Mouse (Mus musculus) v-Abl transformed pro-B cells (cell line): ENCODE results near the gene Cybc1.

Source experiments
- in situ Hi-C, 2 experiments: fragments of 400-800 bp; cut with MboI; formaldehyde crosslinking; loops; one replicate each; pipeline ENCODE4 v1.15.1; 2025; ENCODE audit not compliant: unreplicated experiment in 2 of 2

Cybc1 gene

GRCm38 (mm10) chr11:121220771-121221170 is 8.4 kb downstream of the Cybc1 start:
- in situ Hi-C loops: no loop called here

- in situ Hi-C loops: no loop called here
These were observed 9.3 kb downstream of the Cybc1 start for GRCm38 (mm10) chr11:121219776-121220175.

GRCm38 (mm10) chr11:121216831-121217230 is 12.3 kb downstream of the Cybc1 start:
- in situ Hi-C loops: no loop called here

- in situ Hi-C loops: loop anchor here in 1 of 2 experiments (10.0 kb wide), 1 partner anchor 190 kb away; no protein-coding TSS in a partner anchor
These were observed 24.7 kb downstream of the Cybc1 start, which contains the start of the genes Hexdc and Ogfod3 for GRCm38 (mm10) chr11:121204161-121205006. Gene Hexdc, plus strand, starts transcription at chr11:121204433. Gene Ogfod3, minus strand, starts transcription at chr11:121204711.

- in situ Hi-C loops: loop anchor here in 1 of 2 experiments (10.0 kb wide), 1 partner anchor 189 kb away; no protein-coding TSS in a partner anchor
These were observed 25.3 kb downstream of the Cybc1 start for GRCm38 (mm10) chr11:121203859-121204160.

GRCm38 (mm10) chr11:121201436-121202198 is 27.5 kb downstream of the Cybc1 start:
- in situ Hi-C loops: loop anchor here in 1 of 2 experiments (10.0 kb wide), 1 partner anchor 187 kb away; no protein-coding TSS in a partner anchor

GRCm38 (mm10) chr11:121200781-121201180 is 28.3 kb downstream of the Cybc1 start:
- in situ Hi-C loops: loop anchor here in 1 of 2 experiments (10.0 kb wide), 1 partner anchor 186 kb away; no protein-coding TSS in a partner anchor

GRCm38 (mm10) chr11:121199851-121200250 is 29.3 kb downstream of the Cybc1 start:
- in situ Hi-C loops: loop anchor here in 1 of 2 experiments (10.0 kb wide), 1 partner anchor 185 kb away; no protein-coding TSS in a partner anchor

- in situ Hi-C loops: no loop called here
These were observed 30.5 kb downstream of the Cybc1 start for GRCm38 (mm10) chr11:121198622-121199021.

GRCm38 (mm10) chr11:121193415-121193814 is 35.7 kb downstream of the Cybc1 start:
- in situ Hi-C loops: loop anchor here in 1 of 2 experiments (5.0 kb wide), 1 partner anchor 166 kb away; no protein-coding TSS in a partner anchor

- in situ Hi-C loops: loop anchor here in 1 of 2 experiments (5.0 kb wide), 1 partner anchor 165 kb away; no protein-coding TSS in a partner anchor
These were observed 36.4 kb downstream of the Cybc1 start for GRCm38 (mm10) chr11:121192742-121193141.

GRCm38 (mm10) chr11:121189681-121190080 is 39.4 kb downstream of the Cybc1 start:
- in situ Hi-C loops: loop anchor here in 1 of 2 experiments (5.0 kb wide), 1 partner anchor 162 kb away; no protein-coding TSS in a partner anchor

- in situ Hi-C loops: loop anchor here (10.0 kb wide), 2 partner anchors 188 to 628 kb away; no protein-coding TSS in a partner anchor
These were observed 52.5 kb downstream of the Cybc1 start for GRCm38 (mm10) chr11:121176285-121177270.

- in situ Hi-C loops: loop anchor here (10.0 kb wide), 2 partner anchors 191 to 631 kb away; no protein-coding TSS in a partner anchor
These were observed 54.9 kb downstream of the Cybc1 start for GRCm38 (mm10) chr11:121174234-121174633.

- in situ Hi-C loops: loop anchor here (10.0 kb wide), 2 partner anchors 192 to 632 kb away; no protein-coding TSS in a partner anchor
These were observed 55.9 kb downstream of the Cybc1 start for GRCm38 (mm10) chr11:121173203-121173602.
